Mouse (Mus musculus) spleen, adult 2 months (tissue): ENCODE data around the gene Fat3. TPM values are rescaled to one million over a fixed set of nuclear protein-coding genes. Genes with fewer than 3 reads are reported as not detected.

Experiments
- DNase-seq, 2 experiments: peaks; one replicate each; pipeline versions ENCODE4 v3.0.0 to v3.0.0-alpha.2; 2012 to 2021; ENCODE audit warnings: low spot score in 2 of 2, low read depth in 1 of 2
- H3K27ac ChIP-seq: fragments of 200-500 bp; 2 replicates; pipeline ENCODE4 v1.5.1; 2012; ENCODE audit warnings: low read length, inconsistent platforms; ENCODE audit not compliant: insufficient read depth
- H3K27me3 ChIP-seq: fragments of 200-500 bp; 2 replicates; pipeline ENCODE4 v1.6.1; 2012; ENCODE audit warnings: mild to moderate bottlenecking, moderate library complexity, low read length, inconsistent platforms; ENCODE audit not compliant: control insufficient read depth, insufficient read depth
- H3K36me3 ChIP-seq: fragments of 200-500 bp; 2 replicates; pipeline ENCODE4 v1.6.1; 2012; ENCODE audit warnings: mild to moderate bottlenecking, low read length, inconsistent platforms; ENCODE audit not compliant: control insufficient read depth, insufficient read depth
- H3K4me1 ChIP-seq: fragments of 200-500 bp; 2 replicates; pipeline ENCODE4 v1.6.1; 2011; ENCODE audit warnings: inconsistent platforms; ENCODE audit not compliant: control insufficient read depth, insufficient read depth, insufficient read length
- H3K4me3 ChIP-seq: fragments of 200-500 bp; 2 replicates; pipeline ENCODE4 v1.5.1; 2011; ENCODE audit warnings: mild to moderate bottlenecking, inconsistent platforms; ENCODE audit not compliant: insufficient read depth, insufficient read length; ENCODE audit errors: extremely low read depth
- CTCF ChIP-seq: fragments of 200-500 bp; IDR thresholded peaks from 2 replicates; pipeline ENCODE4 v1.5.1; 2011; ENCODE audit warnings: mild to moderate bottlenecking, inconsistent platforms; ENCODE audit not compliant: insufficient read depth, insufficient read length, insufficient replicate concordance; ENCODE audit errors: extremely low read depth
- POLR2A ChIP-seq: fragments of 200-500 bp; IDR thresholded peaks from 2 replicates; pipeline ENCODE4 v1.6.1; 2011; ENCODE audit warnings: low read depth, low read length, inconsistent platforms
- WGBS: fragments of 180-500 bp; shearing (Covaris S2); methylation state at CpG from one replicate; pipeline ENCODE4 v1.1.7; 2018; 5-methylcytosine and 5-hydroxymethylcytosine counted together
- polyA plus RNA-seq: library from polyadenylated mRNA; depleted of rRNA; stranded (reverse); fragments of >200 nt; gene quantifications from 2 replicates; pipeline ENCODE4 v1.2.3, GENCODE M21; 2012

Fat3 gene
- polyA plus RNA-seq, 1 experiment = 0.20 TPM

- WGBS = 89% methylated on average over 11 of the region's 11 CpGs
- no peak overlapping the region for H3K4me3 ChIP-seq
- DNase-seq = no peak
- no peaks in the 10 kb centered on the region for H3K36me3 ChIP-seq
- no peak overlapping the region for H3K27ac ChIP-seq
- no peaks in the 10 kb centered on the region for H3K27me3 ChIP-seq
- no peaks in the 10 kb centered on the region for H3K4me1 ChIP-seq
- TF ChIP-seq POLR2A (no peak), CTCF (no peak)
Observed at GRCm38 (mm10) chr9:16029715-16030285, 471.3 kb downstream of the Fat3 start.

GRCm38 (mm10) chr9:16029066-16029465 is 472.0 kb downstream of the Fat3 start:
- H3K36me3 ChIP-seq = no peaks in the 10 kb centered on the region
- no peak for DNase-seq
- H3K27ac ChIP-seq = no peak overlapping the region
- H3K27me3 ChIP-seq = no peaks in the 10 kb centered on the region
- 88% methylated on average over 4 of the region's 4 CpGs for WGBS
- TF ChIP-seq POLR2A (no peak), CTCF (no peak)
- H3K4me3 ChIP-seq = no peak overlapping the region
- H3K4me1 ChIP-seq = no peaks in the 10 kb centered on the region

- Histone ChIP-seq H3K4me3 (no peak overlapping the region), H3K27ac (no peak overlapping the region), H3K4me1 (no peaks in the 10 kb centered on the region), H3K27me3 (no peaks in the 10 kb centered on the region), H3K36me3 (no peaks in the 10 kb centered on the region)
- DNase-seq = no peak
- TF ChIP-seq POLR2A (no peak), CTCF (no peak)
- WGBS = 53% methylated on average over 4 of the region's 4 CpGs
Observed at GRCm38 (mm10) chr9:16028394-16028911, 472.6 kb downstream of the Fat3 start.

DNA sequence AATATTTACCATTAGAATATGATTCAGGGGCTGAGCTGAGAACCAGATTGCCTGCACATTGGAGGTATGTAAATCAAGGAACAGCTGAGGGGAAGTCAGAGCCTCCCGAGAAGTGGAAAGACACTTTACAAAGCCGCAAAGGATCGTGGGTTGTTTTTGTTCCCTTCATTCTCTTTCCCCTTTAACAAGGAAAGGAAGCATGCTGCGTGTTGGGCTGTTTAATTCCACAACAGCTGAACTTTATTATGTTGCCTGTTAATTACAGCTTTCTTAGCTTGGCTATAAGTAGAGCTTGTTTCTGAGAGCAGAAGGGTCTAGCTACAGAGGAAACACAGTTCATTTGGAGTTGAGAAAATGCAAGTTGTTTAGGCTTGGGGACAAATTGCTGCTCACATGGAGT is 475.0 kb downstream of the Fat3 start:
- no peak for DNase-seq
- TF ChIP-seq POLR2A (no peak), CTCF (no peak)
- WGBS = 30% methylated on average over 4 of the region's 4 CpGs
- Histone ChIP-seq H3K27ac (no peak overlapping the region), H3K4me1 (no peaks in the 10 kb centered on the region), H3K36me3 (no peaks in the 10 kb centered on the region), H3K4me3 (no peak overlapping the region), H3K27me3 (no peaks in the 10 kb centered on the region)

DNA sequence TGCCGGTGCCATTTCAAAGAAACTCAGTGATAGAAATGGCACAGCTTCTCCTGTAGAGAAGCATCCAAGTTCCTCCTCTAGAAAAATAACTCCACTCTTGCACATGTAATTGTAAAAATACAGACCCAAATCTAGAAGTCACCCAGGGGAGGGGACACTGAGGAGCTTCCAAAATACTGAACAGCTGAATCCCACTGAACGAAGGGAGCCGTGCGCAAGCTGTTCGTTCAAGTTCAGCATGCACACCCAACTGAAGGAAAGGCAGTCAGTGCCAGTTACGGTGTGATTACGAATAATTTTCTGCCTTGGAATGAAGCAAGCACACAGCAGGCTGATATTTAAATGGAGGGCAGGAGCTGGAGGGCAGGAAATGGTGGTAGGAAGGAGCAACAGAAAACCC is 476.4 kb downstream of the Fat3 start:
- H3K27me3 ChIP-seq = no peaks in the 10 kb centered on the region
- 91% methylated on average over 7 of the region's 7 CpGs for WGBS
- H3K4me1 ChIP-seq = no peaks in the 10 kb centered on the region
- no peak for DNase-seq
- H3K36me3 ChIP-seq = no peaks in the 10 kb centered on the region
- no peak overlapping the region for H3K4me3 ChIP-seq
- no peak overlapping the region for H3K27ac ChIP-seq
- TF ChIP-seq CTCF = no peak
- TF ChIP-seq POLR2A = no peak

DNA sequence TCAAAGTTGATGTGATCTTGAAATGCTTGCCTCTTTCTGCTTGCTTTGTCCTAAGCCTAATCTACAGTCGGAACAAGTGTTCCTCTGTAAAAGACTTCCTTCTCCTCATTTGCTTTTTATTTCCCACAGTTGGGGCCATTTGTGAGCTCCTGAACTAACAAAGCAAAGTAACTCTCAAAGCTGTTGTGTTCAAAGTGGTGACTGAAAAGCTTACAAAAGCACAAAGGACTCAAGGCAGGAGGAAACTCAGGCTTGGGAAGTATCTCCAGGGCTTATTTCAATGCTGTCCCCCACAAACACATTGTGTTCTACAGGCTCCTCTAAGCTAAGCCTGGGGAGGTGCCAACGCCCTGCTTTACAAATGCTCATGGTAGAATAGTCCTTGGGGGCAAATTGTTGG is 487.0 kb downstream of the Fat3 start:
- WGBS = 59% methylated on average over 2 of the region's 2 CpGs
- no peaks in the 10 kb centered on the region for H3K36me3 ChIP-seq
- H3K27me3 ChIP-seq = no peaks in the 10 kb centered on the region
- no peak overlapping the region for H3K4me3 ChIP-seq
- TF ChIP-seq POLR2A (no peak), CTCF (no peak)
- DNase-seq = no peak
- H3K27ac ChIP-seq = no peak overlapping the region
- no peaks in the 10 kb centered on the region for H3K4me1 ChIP-seq

DNA sequence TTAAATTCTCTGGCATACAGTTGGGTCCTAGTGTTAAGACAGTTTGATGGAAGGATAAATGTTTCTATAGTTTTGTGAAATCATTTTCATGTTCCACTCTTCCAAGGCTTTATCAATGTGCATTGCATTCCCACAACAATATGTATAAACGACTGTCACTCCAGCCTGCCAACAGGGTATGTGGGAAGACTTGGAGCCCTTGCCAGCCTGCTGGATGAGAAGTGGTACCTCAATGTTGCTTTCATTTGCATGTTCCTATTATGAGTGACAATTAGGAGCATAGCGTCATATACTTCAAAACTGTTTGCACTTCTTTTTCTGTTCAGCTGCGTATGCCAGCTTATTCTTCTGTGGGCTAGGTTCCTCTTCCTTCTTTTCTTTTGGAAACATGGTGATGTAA is 489.7 kb downstream of the Fat3 start:
- no peaks in the 10 kb centered on the region for H3K4me1 ChIP-seq
- H3K27me3 ChIP-seq = no peaks in the 10 kb centered on the region
- H3K4me3 ChIP-seq = no peak overlapping the region
- no peak for DNase-seq
- no peak overlapping the region for H3K27ac ChIP-seq
- no peak for TF ChIP-seq CTCF
- TF ChIP-seq POLR2A = no peak
- WGBS = 89% methylated on average over 3 of the region's 3 CpGs
- H3K36me3 ChIP-seq = no peaks in the 10 kb centered on the region
